Comparison of ENCODE assay signal across 33 mouse cellular contexts in the genomic region with DNA sequence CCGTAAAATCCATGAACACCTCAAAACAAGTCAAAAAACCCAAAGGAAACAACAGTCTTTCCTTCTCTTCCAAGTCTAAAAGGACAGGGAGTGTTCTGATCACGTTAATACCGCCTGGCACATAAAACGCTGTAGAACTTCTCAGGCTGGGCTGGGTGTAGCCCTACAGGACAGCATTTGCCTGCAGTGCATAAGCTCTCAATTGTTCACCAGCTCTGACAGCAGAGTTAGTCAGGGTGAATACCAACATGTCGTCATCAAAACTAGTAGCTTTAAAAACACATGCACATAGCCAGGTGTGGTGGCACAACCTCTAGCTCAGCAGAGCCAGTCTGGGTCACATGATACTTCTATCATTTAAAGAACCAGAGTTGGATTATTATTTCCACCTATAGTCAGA. TPM values are rescaled to one million over a fixed set of nuclear protein-coding genes. Genes with fewer than 3 reads are reported as not detected.
DNase-seq lines count a peak whose midpoint lies in the region; ATAC-seq and TF ChIP-seq lines count a peak whose summit lies in the region.
"Had no signal": no experiment of that assay in that cellular context is flagged by ENCODE, and none has a peak within 500 bp of the region (broad histone marks: within the 10 kb centered on the region; RNA-seq: fewer than 3 reads in every experiment).

No protein-coding gene starts in this region.

- no peak overlapping the region for H3K4me2 ChIP-seq in intestine, embryonic 16.5 days (ENCODE audit: low read depth, low read length)
- no peak overlapping the region for H3K4me2 ChIP-seq in intestine, embryonic 15.5 days (replicated peaks)
- H3K4me2 ChIP-seq in liver, postnatal 0 days (ENCODE audit: low read depth, low read length), result no peak overlapping the region
- no peak overlapping the region for H3K4me2 ChIP-seq in liver, embryonic 11.5 days
- H3K4me2 ChIP-seq in intestine, postnatal 0 days (replicated peaks; ENCODE audit: low read depth), result no peak overlapping the region
- H3K4me2 ChIP-seq: embryonic facial prominence, embryonic 13.5 days; heart, embryonic 12.5 days; limb, embryonic 13.5 days; midbrain, embryonic 11.5 days; neural tube, embryonic 15.5 days had no signal

- no peak for TF ChIP-seq EP300 in liver, postnatal 0 days (IDR thresholded peaks at IDR 0.05; ENCODE audit: low read depth)

- peaks cover 9% of the 10 kb centered on the region for H3K36me3 ChIP-seq in intestine, embryonic 16.5 days (ENCODE audit: control insufficient read depth, insufficient read depth, low read length)
- peaks cover 17% of the 10 kb centered on the region for H3K36me3 ChIP-seq in intestine, embryonic 15.5 days
- peaks cover 37% of the 10 kb centered on the region for H3K36me3 ChIP-seq in liver, postnatal 0 days (replicated peaks; ENCODE audit: insufficient read depth, low read length)
- peaks cover 22% of the 10 kb centered on the region for H3K36me3 ChIP-seq in liver, embryonic 11.5 days (ENCODE audit: control insufficient read depth, insufficient read depth, low read length)
- H3K36me3 ChIP-seq in intestine, postnatal 0 days (ENCODE audit: control insufficient read depth, insufficient read depth), result peaks cover 29% of the 10 kb centered on the region

- 88% methylated on average over 5 of the region's 5 CpGs for WGBS in intestine, embryonic 16.5 days
- WGBS in intestine, embryonic 15.5 days, result 86% methylated on average over 5 of the region's 5 CpGs
- 84% methylated on average over 5 of the region's 5 CpGs for WGBS in liver, postnatal 0 days (ENCODE audit: insufficient replicate concordance)
- WGBS in liver, embryonic 11.5 days, result 90% methylated on average over 5 of the region's 5 CpGs
- 58% methylated on average over 5 of the region's 5 CpGs for WGBS in intestine, postnatal 0 days

- H3K9me3 ChIP-seq in intestine, embryonic 16.5 days (ENCODE audit: control insufficient read depth, low read length), result no peaks in the 10 kb centered on the region
- no peaks in the 10 kb centered on the region for H3K9me3 ChIP-seq in intestine, embryonic 15.5 days
- no peaks in the 10 kb centered on the region for H3K9me3 ChIP-seq in liver, postnatal 0 days (ENCODE audit: low read length)
- H3K9me3 ChIP-seq in liver, embryonic 11.5 days (ENCODE audit: control insufficient read depth, low read length), result no peaks in the 10 kb centered on the region
- H3K9me3 ChIP-seq in intestine, postnatal 0 days (ENCODE audit: control insufficient read depth), result no peaks in the 10 kb centered on the region
- H3K9me3 ChIP-seq: embryonic facial prominence, embryonic 13.5 days; heart, embryonic 12.5 days; hindbrain, embryonic 10.5 days; limb, embryonic 13.5 days; neural tube, embryonic 15.5 days had no signal

- no peak overlapping the region for H3K9ac ChIP-seq in intestine, embryonic 16.5 days (ENCODE audit: low read depth, low read length)
- H3K9ac ChIP-seq in intestine, embryonic 15.5 days, result no peak overlapping the region
- no peak overlapping the region for H3K9ac ChIP-seq in liver, postnatal 0 days (replicated peaks)
- no peak overlapping the region for H3K9ac ChIP-seq in liver, embryonic 11.5 days (ENCODE audit: low read depth, low read length)
- H3K9ac ChIP-seq in intestine, postnatal 0 days (ENCODE audit: low read depth, low read length), result peak overlapping the region; percentile 32; the same call in 1 of the 2 replicates
- H3K9ac ChIP-seq: heart, embryonic 12.5 days; limb, embryonic 13.5 days; neural tube, embryonic 15.5 days had no signal

- no peak overlapping the region for H3K4me3 ChIP-seq in intestine, embryonic 16.5 days (ENCODE audit: low read length)
- H3K4me3 ChIP-seq in intestine, embryonic 15.5 days (replicated peaks), result no peak overlapping the region
- H3K4me3 ChIP-seq in liver, postnatal 0 days (ENCODE audit: low read depth, low read length), result no peak overlapping the region
- H3K4me3 ChIP-seq in liver, embryonic 11.5 days (ENCODE audit: low read depth, low read length), result no peak overlapping the region
- H3K4me3 ChIP-seq in intestine, postnatal 0 days (ENCODE audit: low read depth, low read length), result no peak overlapping the region
- H3K4me3 ChIP-seq: embryonic facial prominence, embryonic 13.5 days; heart, embryonic 12.5 days; hindbrain, embryonic 10.5 days; limb, embryonic 13.5 days; neural tube, embryonic 15.5 days had no signal

- no peak for ATAC-seq in intestine, embryonic 16.5 days
- no peak for ATAC-seq in intestine, embryonic 15.5 days
- ATAC-seq in liver, postnatal 0 days, result no peak
- no peak for ATAC-seq in liver, embryonic 11.5 days (replicated peaks; ENCODE audit: low FRiP score)
- no peak for ATAC-seq in intestine, postnatal 0 days
- ATAC-seq: forebrain, embryonic 14.5 days; hindbrain, embryonic 16.5 days; lung, postnatal 0 days had no signal

- peak overlapping the region; percentile 97 for H3K27ac ChIP-seq in intestine, embryonic 16.5 days (ENCODE audit: low read length)
- H3K27ac ChIP-seq in intestine, embryonic 15.5 days, result no peak overlapping the region
- peak overlapping the region; percentile 88; the same call in 1 of the 2 replicates for H3K27ac ChIP-seq in liver, postnatal 0 days (ENCODE audit: low read depth)
- H3K27ac ChIP-seq in liver, embryonic 11.5 days (ENCODE audit: low read depth, low read length), result no peak overlapping the region
- peak overlapping the region; percentile 95 for H3K27ac ChIP-seq in intestine, postnatal 0 days (ENCODE audit: low read depth, low read length)
- H3K27ac ChIP-seq: embryonic facial prominence, embryonic 13.5 days; hindbrain, embryonic 10.5 days; limb, embryonic 13.5 days had no signal

- no peak for DNase-seq in liver, postnatal 0 days
- no peak for DNase-seq in liver, embryonic 11.5 days (ENCODE audit: low spot score)
- no peak for DNase-seq in lung, postnatal 4 days
- no peak for DNase-seq in heart, adult 8-10 months (ENCODE audit: low spot score)
- DNase-seq: adrenal gland, postnatal 14 days; B cell, adult 2 months; gastrocnemius, postnatal 10 days; heart, postnatal 10 days; kidney, adult 11 months; kidney, postnatal 36 days; layer of hippocampus, postnatal 36 days; right cerebral cortex, adult 18-20 months; right cerebral cortex, postnatal 4 days; thymus, postnatal 14 days had no signal

- no peaks in the 10 kb centered on the region for H3K27me3 ChIP-seq in intestine, embryonic 16.5 days (replicated peaks; ENCODE audit: control insufficient read depth, insufficient read depth, low read length)
- H3K27me3 ChIP-seq in intestine, embryonic 15.5 days (replicated peaks), result no peaks in the 10 kb centered on the region
- no peaks in the 10 kb centered on the region for H3K27me3 ChIP-seq in liver, postnatal 0 days (ENCODE audit: insufficient read depth, low read length)
- H3K27me3 ChIP-seq in liver, embryonic 11.5 days (replicated peaks; ENCODE audit: control insufficient read depth, insufficient read depth, low read length), result no peaks in the 10 kb centered on the region
- no peaks in the 10 kb centered on the region for H3K27me3 ChIP-seq in intestine, postnatal 0 days (replicated peaks; ENCODE audit: control insufficient read depth, insufficient read depth, low read length)
- H3K27me3 ChIP-seq: embryonic facial prominence, embryonic 13.5 days; heart, embryonic 12.5 days; limb, embryonic 13.5 days; neural tube, embryonic 15.5 days had no signal

- TF ChIP-seq CTCF in liver, postnatal 0 days (IDR thresholded peaks at IDR 0.05; ENCODE audit: low read depth), result no peak
- no peak for TF ChIP-seq CTCF in intestine, postnatal 0 days (IDR thresholded peaks at IDR 0.05; ENCODE audit: low read depth)

- H3K4me1 ChIP-seq in intestine, embryonic 16.5 days (ENCODE audit: control insufficient read depth, insufficient read depth, low read length), result peaks cover 25% of the 10 kb centered on the region
- peaks cover 26% of the 10 kb centered on the region for H3K4me1 ChIP-seq in intestine, embryonic 15.5 days (replicated peaks)
- H3K4me1 ChIP-seq in liver, postnatal 0 days (ENCODE audit: insufficient read depth), result peaks cover 19% of the 10 kb centered on the region
- peaks cover 19% of the 10 kb centered on the region for H3K4me1 ChIP-seq in liver, embryonic 11.5 days (replicated peaks; ENCODE audit: control insufficient read depth, insufficient read depth, low read length)
- peaks cover 7% of the 10 kb centered on the region for H3K4me1 ChIP-seq in intestine, postnatal 0 days (replicated peaks; ENCODE audit: control insufficient read depth, insufficient read depth, low read length)

RNA-seq across cellular contexts. Expression of a gene that starts 1.6 kb away (rescaled TPM):
- polyA plus RNA-seq in intestine, embryonic 16.5 days (2015; fragmentation: Nextera tagmentation; extraction: Ambion mirVana), result 27.4 and 30.0 TPM in 2 replicates
- polyA plus RNA-seq in intestine, embryonic 15.5 days (2015; fragmentation: Nextera tagmentation; extraction: Ambion mirVana), result 22.0 and 24.1 TPM in 2 replicates
- polyA plus RNA-seq in liver, postnatal 0 days (2015; fragmentation: Nextera tagmentation; extraction: Ambion mirVana), result 6.6 and 7.5 TPM in 2 replicates
- 5.6 and 6.8 TPM in 2 replicates for polyA plus RNA-seq in liver, embryonic 11.5 days (2014; fragmentation: Nextera tagmentation; extraction: Ambion mirVana)
- polyA plus RNA-seq in intestine, postnatal 0 days (2015; fragmentation: Nextera tagmentation; extraction: Ambion mirVana), result 40.0 and 42.3 TPM in 2 replicates
- 10 to 100 TPM; 29.8 to 40.2 (median 35.1) TPM for total RNA-seq in heart, adult 8-10 months (2022)

RNA-seq across cellular contexts. Expression of a gene that starts 5.9 kb away (rescaled TPM):
- 279 and 287 TPM in 2 replicates for polyA plus RNA-seq in intestine, embryonic 16.5 days (2015; fragmentation: Nextera tagmentation; extraction: Ambion mirVana)
- polyA plus RNA-seq in intestine, embryonic 15.5 days (2015; fragmentation: Nextera tagmentation; extraction: Ambion mirVana), result 263 and 265 TPM in 2 replicates
- polyA plus RNA-seq in liver, postnatal 0 days (2015; fragmentation: Nextera tagmentation; extraction: Ambion mirVana), result 120 and 130 TPM in 2 replicates
- 243 and 253 TPM in 2 replicates for polyA plus RNA-seq in liver, embryonic 11.5 days (2014; fragmentation: Nextera tagmentation; extraction: Ambion mirVana)
- 318 and 321 TPM in 2 replicates for polyA plus RNA-seq in intestine, postnatal 0 days (2015; fragmentation: Nextera tagmentation; extraction: Ambion mirVana)
- total RNA-seq in heart, adult 8-10 months (2022), result 10 to 100 TPM; 44.2 to 65.1 (median 54.3) TPM

RNA-seq across cellular contexts. Expression of a gene that starts 13.9 kb away (rescaled TPM):
- polyA plus RNA-seq in intestine, embryonic 16.5 days (2015; fragmentation: Nextera tagmentation; extraction: Ambion mirVana), result 0.33 and 0.35 TPM in 2 replicates
- polyA plus RNA-seq in intestine, embryonic 15.5 days (2015; fragmentation: Nextera tagmentation; extraction: Ambion mirVana), result 0.30 and 0.53 TPM in 2 replicates
- 0.15 and 0.19 TPM in 2 replicates for polyA plus RNA-seq in liver, postnatal 0 days (2015; fragmentation: Nextera tagmentation; extraction: Ambion mirVana)
- polyA plus RNA-seq in liver, embryonic 11.5 days (2014; fragmentation: Nextera tagmentation; extraction: Ambion mirVana), result 0.13 and 0.30 TPM in 2 replicates
- 0.31 and 0.37 TPM in 2 replicates for polyA plus RNA-seq in intestine, postnatal 0 days (2015; fragmentation: Nextera tagmentation; extraction: Ambion mirVana)
- not detected for total RNA-seq in heart, adult 8-10 months (2022)
- total RNA-seq: adrenal gland, postnatal 14 days; gastrocnemius, postnatal 10 days; granulocyte monocyte progenitor cell, adult 5-6 weeks; heart, postnatal 10 days; layer of hippocampus, adult 8-10 months; layer of hippocampus, postnatal 36 days; left cerebral cortex, postnatal 14 days; midbrain, postnatal 0 days had no signal
- polyA plus RNA-seq: frontal cortex, adult 2 months; lung, postnatal 0 days; midbrain, postnatal 0 days; testis, adult 2 months had no signal

RNA-seq across cellular contexts. Expression of a gene that starts 45.6 kb away (rescaled TPM):
- polyA plus RNA-seq in intestine, embryonic 16.5 days (2015; fragmentation: Nextera tagmentation; extraction: Ambion mirVana), result 0.18 and 0.21 TPM in 2 replicates
- polyA plus RNA-seq in intestine, embryonic 15.5 days (2015; fragmentation: Nextera tagmentation; extraction: Ambion mirVana), result 0.24 and 0.37 TPM in 2 replicates
- not detected in 2 replicates for polyA plus RNA-seq in liver, postnatal 0 days (2015; fragmentation: Nextera tagmentation; extraction: Ambion mirVana)
- 0.04 TPM in 1 of 2 replicates, not detected in the other for polyA plus RNA-seq in liver, embryonic 11.5 days (2014; fragmentation: Nextera tagmentation; extraction: Ambion mirVana)
- polyA plus RNA-seq in intestine, postnatal 0 days (2015; fragmentation: Nextera tagmentation; extraction: Ambion mirVana), result 0.17 and 0.22 TPM in 2 replicates
- not detected for total RNA-seq in heart, adult 8-10 months (2022)
- total RNA-seq: granulocyte monocyte progenitor cell, adult 5-6 weeks had no signal
- polyA plus RNA-seq: liver, embryonic 16.5 days had no signal

Comparison
In these comparisons a context has a peak if more than half of its experiments do, and no peak if none do; other contexts are left out.
1. H3K27ac ChIP-seq: peak in intestine, embryonic 16.5 days (single experiment), liver, postnatal 0 days (single experiment) and intestine, postnatal 0 days (single experiment); none in intestine, embryonic 15.5 days (single experiment) and liver, embryonic 11.5 days (single experiment).